In genomic region chr6:128994742-128995141, GRCm38 (mm10) we compare ENCODE assay signal across 25 mouse cellular contexts. TPM values are rescaled to one million over a fixed set of nuclear protein-coding genes. Genes with fewer than 3 reads are reported as not detected.
DNase-seq lines count a peak whose midpoint lies in the region; ATAC-seq and TF ChIP-seq lines count a peak whose summit lies in the region.
"Had no signal": no experiment of that assay in that cellular context is flagged by ENCODE, and none has a peak within 500 bp of the region (broad histone marks: within the 10 kb centered on the region; RNA-seq: fewer than 3 reads in every experiment).

No protein-coding gene starts in this region.

- H3K4me3 ChIP-seq in liver, adult 2 months (ENCODE audit: insufficient read depth, low read depth, low read length): no peak overlapping the region
- H3K4me3 ChIP-seq in liver, embryonic 12.5 days: no peak overlapping the region
- H3K4me3 ChIP-seq in kidney, embryonic 15.5 days (replicated peaks): no peak overlapping the region
- no peak overlapping the region for H3K4me3 ChIP-seq in small intestine, adult 2 months (ENCODE audit: low read depth, low read length)
- no peak overlapping the region for H3K4me3 ChIP-seq in forebrain, embryonic 15.5 days
- H3K4me3 ChIP-seq: forebrain, embryonic 10.5 days; heart, embryonic 13.5 days; liver, embryonic 13.5 days; neural tube, embryonic 12.5 days had no signal

- no peak overlapping the region for H3K9ac ChIP-seq in liver, adult 2 months (ENCODE audit: low read depth, low read length)
- H3K9ac ChIP-seq in liver, embryonic 12.5 days: no peak overlapping the region
- H3K9ac ChIP-seq in kidney, embryonic 15.5 days: no peak overlapping the region
- H3K9ac ChIP-seq in forebrain, embryonic 15.5 days (replicated peaks): no peak overlapping the region
- H3K9ac ChIP-seq: heart, embryonic 13.5 days; liver, embryonic 13.5 days; neural tube, embryonic 12.5 days had no signal

- TF ChIP-seq POLR2A in liver, adult 2 months (IDR thresholded peaks at IDR 0.05; ENCODE audit: extremely low read depth, insufficient read depth, low read length): no peak
- TF ChIP-seq POLR2A in small intestine, adult 2 months (IDR thresholded peaks at IDR 0.05; ENCODE audit: low read depth, low read length): no peak

- no peaks in the 10 kb centered on the region for H3K79me2 ChIP-seq in liver, adult 2 months (ENCODE audit: control insufficient read depth, insufficient read depth, low read length)

- peak; percentile 71 for DNase-seq in liver, adult 2 months (ENCODE audit: extremely low read depth, low read depth, low spot score)
- DNase-seq in WW6 (ENCODE audit: low read depth, low spot score): peak; percentile 24
- no peak for DNase-seq in natural killer cell, adult 2 months (ENCODE audit: low spot score in 2 of 2)
- DNase-seq: adrenal gland, postnatal 25 days; cerebellum, adult 8-10 months; gastrocnemius, postnatal 25 days; heart, adult 18-20 months; heart, postnatal 14 days; liver, embryonic 13.5 days; lung, adult 2 months; lung, postnatal 36 days; right cerebral cortex, postnatal 14 days; spleen, adult 18-20 months; thymus, postnatal 14 days had no signal

- no peaks in the 10 kb centered on the region for H3K27me3 ChIP-seq in liver, adult 2 months (ENCODE audit: control insufficient read depth, insufficient read depth, low read length)
- no peaks in the 10 kb centered on the region for H3K27me3 ChIP-seq in liver, embryonic 12.5 days (replicated peaks)
- no peaks in the 10 kb centered on the region for H3K27me3 ChIP-seq in kidney, embryonic 15.5 days
- H3K27me3 ChIP-seq in small intestine, adult 2 months (ENCODE audit: control insufficient read depth, insufficient read depth, low read length): no peaks in the 10 kb centered on the region
- H3K27me3 ChIP-seq in forebrain, embryonic 15.5 days: 0 out of 2 replicates have a peak, but pooled peaks cover 6% of the 10 kb centered on the region
- H3K27me3 ChIP-seq: heart, embryonic 13.5 days; liver, embryonic 13.5 days had no signal

- no peak for TF ChIP-seq CTCF in liver, adult 2 months (IDR thresholded peaks at IDR 0.05; ENCODE audit: low read depth, low read length)
- no peak for TF ChIP-seq CTCF in small intestine, adult 2 months (IDR thresholded peaks at IDR 0.05; ENCODE audit: extremely low read depth, insufficient read length, insufficient replicate concordance, low read depth, low read length)

- H3K4me2 ChIP-seq in liver, embryonic 12.5 days: no peak overlapping the region
- no peak overlapping the region for H3K4me2 ChIP-seq in kidney, embryonic 15.5 days
- H3K4me2 ChIP-seq in forebrain, embryonic 15.5 days (replicated peaks): no peak overlapping the region
- H3K4me2 ChIP-seq: heart, embryonic 13.5 days; liver, embryonic 13.5 days; neural tube, embryonic 12.5 days had no signal

- no peak for ATAC-seq in liver, embryonic 12.5 days
- ATAC-seq in kidney, embryonic 15.5 days (replicated peaks; ENCODE audit: low FRiP score): no peak
- ATAC-seq in forebrain, embryonic 15.5 days (replicated peaks): no peak

- no peak overlapping the region; the same call in 1 of the 2 replicates for H3K27ac ChIP-seq in liver, adult 2 months (replicated peaks; ENCODE audit: insufficient read depth, low read depth, low read length)
- no peak overlapping the region for H3K27ac ChIP-seq in liver, embryonic 12.5 days
- H3K27ac ChIP-seq in kidney, embryonic 15.5 days: 0 out of 2 replicates have a peak overlapping the region, but pooled peaks have one; percentile 13
- H3K27ac ChIP-seq in small intestine, adult 2 months (ENCODE audit: insufficient read depth, low read depth, low read length): peak overlapping the region; percentile 79
- no peak overlapping the region for H3K27ac ChIP-seq in forebrain, embryonic 15.5 days (replicated peaks)
- H3K27ac ChIP-seq: forebrain, embryonic 10.5 days; heart, embryonic 13.5 days; liver, embryonic 13.5 days; neural tube, embryonic 12.5 days had no signal

- H3K4me1 ChIP-seq in liver, adult 2 months (ENCODE audit: control insufficient read depth, insufficient read depth, low read length): no peaks in the 10 kb centered on the region; the same call in 1 of the 2 replicates
- H3K4me1 ChIP-seq in liver, embryonic 12.5 days: peaks cover 20% of the 10 kb centered on the region
- H3K4me1 ChIP-seq in kidney, embryonic 15.5 days: peaks cover 17% of the 10 kb centered on the region; the same call in 1 of the 2 replicates
- H3K4me1 ChIP-seq in small intestine, adult 2 months (ENCODE audit: control insufficient read depth, insufficient read depth, insufficient read length, low read length): peaks cover 15% of the 10 kb centered on the region
- peaks cover 7% of the 10 kb centered on the region for H3K4me1 ChIP-seq in forebrain, embryonic 15.5 days
- H3K4me1 ChIP-seq: neural tube, embryonic 12.5 days had no signal

- no peaks in the 10 kb centered on the region for H3K9me3 ChIP-seq in liver, embryonic 12.5 days (replicated peaks)
- no peaks in the 10 kb centered on the region for H3K9me3 ChIP-seq in kidney, embryonic 15.5 days (replicated peaks)
- H3K9me3 ChIP-seq in forebrain, embryonic 15.5 days: no peaks in the 10 kb centered on the region
- H3K9me3 ChIP-seq: forebrain, embryonic 10.5 days; heart, embryonic 13.5 days; liver, embryonic 13.5 days; neural tube, embryonic 12.5 days had no signal

- WGBS in liver, adult 2 months: 40% methylated on average over 5 of the region's 5 CpGs
- WGBS in liver, embryonic 12.5 days (ENCODE audit: insufficient replicate concordance): 73% methylated on average over 5 of the region's 5 CpGs
- 54% methylated on average over 5 of the region's 5 CpGs for WGBS in kidney, embryonic 15.5 days
- 36% methylated on average over 5 of the region's 5 CpGs for WGBS in small intestine, adult 2 months
- 36% methylated on average over 5 of the region's 5 CpGs for WGBS in forebrain, embryonic 15.5 days

- H3K36me3 ChIP-seq in liver, adult 2 months (ENCODE audit: control insufficient read depth, insufficient read depth, low read length): no peaks in the 10 kb centered on the region
- H3K36me3 ChIP-seq in liver, embryonic 12.5 days: no peaks in the 10 kb centered on the region
- H3K36me3 ChIP-seq in kidney, embryonic 15.5 days: no peaks in the 10 kb centered on the region
- no peaks in the 10 kb centered on the region for H3K36me3 ChIP-seq in small intestine, adult 2 months (ENCODE audit: control insufficient read depth, insufficient read depth, low read length)
- no peaks in the 10 kb centered on the region for H3K36me3 ChIP-seq in forebrain, embryonic 15.5 days
- H3K36me3 ChIP-seq: forebrain, embryonic 10.5 days; heart, embryonic 13.5 days; liver, embryonic 13.5 days; neural tube, embryonic 12.5 days had no signal

RNA-seq across cellular contexts. Expression of gene Klrb1f, which starts 51.0 kb away (rescaled TPM):
- total RNA-seq in liver, adult 2 months (2014; rRNA removed): not detected in 2 replicates
- not detected in 2 replicates for polyA plus RNA-seq in liver, adult 2 months (2012; rRNA removed)
- polyA plus RNA-seq in liver, embryonic 12.5 days (2016; fragmentation: Nextera tagmentation; extraction: Ambion mirVana): 0.38 and 0.50 TPM in 2 replicates
- 0.26 and 0.29 TPM in 2 replicates for polyA plus RNA-seq in kidney, embryonic 15.5 days (2015; fragmentation: Nextera tagmentation; extraction: Ambion mirVana)
- polyA plus RNA-seq in small intestine, adult 2 months (2012; rRNA removed): 0.33 TPM in 1 of 2 replicates, not detected in the other
- polyA plus RNA-seq in forebrain, embryonic 15.5 days (2015; fragmentation: Nextera tagmentation; extraction: Ambion mirVana): 0.20 TPM in 1 of 2 replicates, not detected in the other
- total RNA-seq: adrenal gland, postnatal 25 days; gastrocnemius, postnatal 25 days; heart, adult 18-20 months; layer of hippocampus, postnatal 25 days; left cerebral cortex, postnatal 10 days had no signal
- polyA plus RNA-seq: C2C12; forebrain, embryonic 10.5 days; heart, embryonic 13.5 days; hindbrain, embryonic 11.5 days had no signal

Comparison
In these comparisons a context has a peak if more than half of its experiments do, and no peak if none do; other contexts are left out.
1. DNase-seq: peak in liver, adult 2 months (single experiment) and WW6 (single experiment); none in natural killer cell, adult 2 months (0 of 2).
2. H3K27ac ChIP-seq: peak in kidney, embryonic 15.5 days (single experiment) and small intestine, adult 2 months (single experiment); none in liver, adult 2 months (single experiment), liver, embryonic 12.5 days (single experiment) and forebrain, embryonic 15.5 days (single experiment).